Mouse (Mus musculus) hindbrain, embryonic 12.5 days (tissue): Measurements from ENCODE around the gene Hoxb5. TPM values are rescaled to one million over a fixed set of nuclear protein-coding genes. Genes with fewer than 3 reads are reported as not detected.
A peak's percentile ranks its signal among the peaks of the same experiment; 100 is the strongest.

ENCODE experiments used
- ATAC-seq: fragments of 200-750 bp; cut with Nextera tagmentation; 2 replicates; pipeline ENCODE4 v1.8.0; 2017; ENCODE audit warnings: moderate TSS enrichment; ENCODE audit not compliant: low FRiP score
- H3K27ac ChIP-seq: fragments of 300-500 bp; sonication (generic); 2 replicates; pipeline ENCODE4 v1.5.1; 2016; ENCODE audit warnings: mild to moderate bottlenecking
- H3K27me3 ChIP-seq: fragments of 300-500 bp; sonication (generic); 2 replicates; pipeline ENCODE4 v1.6.1; 2016; ENCODE audit warnings: mild to moderate bottlenecking
- H3K36me3 ChIP-seq: fragments of 300-500 bp; sonication (generic); 2 replicates; pipeline ENCODE4 v1.6.1; 2016; ENCODE audit warnings: mild to moderate bottlenecking
- H3K4me1 ChIP-seq: fragments of 300-500 bp; sonication (generic); 2 replicates; pipeline ENCODE4 v1.6.1; 2016
- H3K4me2 ChIP-seq: fragments of 300-500 bp; sonication (generic); replicated peaks from 2 replicates; pipeline ENCODE4 v1.6.1; 2016; ENCODE audit warnings: mild to moderate bottlenecking
- H3K4me3 ChIP-seq: fragments of 300-500 bp; sonication (generic); 2 replicates; pipeline ENCODE4 v1.5.1; 2016; ENCODE audit warnings: mild to moderate bottlenecking
- H3K9ac ChIP-seq: fragments of 300-500 bp; sonication (generic); 2 replicates; pipeline ENCODE4 v1.6.1; 2016; ENCODE audit warnings: mild to moderate bottlenecking, moderate library complexity
- H3K9me3 ChIP-seq: fragments of 300-500 bp; sonication (generic); replicated peaks from 2 replicates; pipeline ENCODE4 v1.6.1; 2016; ENCODE audit warnings: mild to moderate bottlenecking
- WGBS: fragments of 180-500 bp; shearing (Covaris S2); methylation state at CpG from one replicate; pipeline ENCODE4 v1.1.7; 2016; 5-methylcytosine and 5-hydroxymethylcytosine counted together
- polyA plus RNA-seq: library from polyadenylated mRNA; unstranded; fragments of >200 nt; fragmentation: Nextera tagmentation; extraction: Ambion mirVana; gene quantifications from 2 replicates; pipeline ENCODE4 v1.2.1, GENCODE M21; 2016

Hoxb5 gene
- polyA plus RNA-seq, 1 experiment from 2014 or later = 74.3 TPM

- ATAC-seq = peak; percentile 77
- Histone ChIP-seq H3K27me3 (peaks cover 98% of the 10 kb centered on the region), H3K4me1 (no peaks in the 10 kb centered on the region), H3K27ac (peak overlapping the region; percentile 88), H3K9ac (peak overlapping the region; percentile 49), H3K4me2 (peak overlapping the region; percentile 62), H3K36me3 (no peaks in the 10 kb centered on the region), H3K9me3 (no peaks in the 10 kb centered on the region), H3K4me3 (peak overlapping the region; percentile 35)
- WGBS = 2% methylated on average over 31 of the region's 31 CpGs
Measured at GRCm38 (mm10) chr11:96311520-96312417, 8.6 kb downstream of the Hoxb5 start.

DNA sequence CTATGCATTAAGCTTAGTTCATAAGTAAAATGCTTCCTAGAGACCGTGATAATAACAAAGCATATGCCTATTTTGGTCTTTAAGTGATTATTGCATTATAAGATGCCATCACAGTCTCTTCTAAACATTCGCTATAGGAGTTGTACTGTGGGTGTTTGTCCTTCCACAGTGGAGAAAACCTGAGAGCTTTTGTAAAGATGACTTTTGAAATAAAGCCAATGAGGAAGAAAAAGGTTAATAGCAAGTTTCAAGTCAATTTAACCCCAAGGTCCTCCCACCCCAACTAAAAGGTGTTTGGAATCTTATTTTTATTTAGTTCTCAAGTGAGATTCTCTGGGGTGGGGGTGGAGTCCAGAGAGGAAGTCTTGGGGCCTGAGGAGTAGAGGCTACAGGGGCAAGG, 10.0 kb downstream of the Hoxb5 start:
- peak overlapping the region; percentile 35; the same call in 1 of the 2 replicates for H3K4me3 ChIP-seq
- peaks cover 96% of the 10 kb centered on the region for H3K27me3 ChIP-seq
- 18% methylated on average over 2 of the region's 2 CpGs for WGBS
- H3K36me3 ChIP-seq = no peaks in the 10 kb centered on the region
- no peak for ATAC-seq
- peak overlapping the region; percentile 62 for H3K4me2 ChIP-seq
- peak overlapping the region; percentile 88 for H3K27ac ChIP-seq
- H3K9me3 ChIP-seq = no peaks in the 10 kb centered on the region
- H3K9ac ChIP-seq = peak overlapping the region; percentile 49; the same call in 1 of the 2 replicates
- H3K4me1 ChIP-seq = 0 out of 2 replicates have a peak, but pooled peaks cover under 1% of the 10 kb centered on the region

DNA sequence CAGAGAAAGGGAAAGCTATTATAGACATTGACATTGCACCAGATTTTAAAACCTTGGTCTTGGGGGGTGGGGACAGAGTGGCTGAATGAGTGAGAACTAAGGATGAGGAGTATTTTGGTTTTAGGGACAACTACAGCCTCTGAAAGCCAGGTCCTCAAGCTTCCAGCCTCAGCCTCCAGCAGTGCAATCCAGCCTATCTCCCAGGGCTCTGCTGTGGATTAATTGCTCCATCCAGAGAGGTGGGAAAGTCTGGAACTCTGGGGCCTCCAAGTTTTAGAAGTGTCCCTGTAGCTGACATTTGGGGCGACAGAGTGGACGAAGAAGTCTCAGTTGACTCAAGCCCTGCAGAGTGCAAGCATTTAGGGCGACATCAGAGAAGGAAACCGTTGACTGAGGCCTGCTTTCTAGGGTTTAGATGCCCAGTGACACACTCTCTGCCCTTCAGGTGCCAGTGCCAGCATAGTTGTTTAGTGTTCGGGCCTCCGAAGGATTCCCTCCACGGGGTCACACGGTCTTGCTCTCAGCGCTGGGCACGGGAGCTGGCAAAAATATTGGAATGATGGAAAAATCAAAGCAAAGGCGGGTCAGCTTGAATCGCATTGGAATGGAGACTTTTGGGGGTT, 10.8 kb downstream of the Hoxb5 start:
- Histone ChIP-seq H3K4me2 (peak overlapping the region; percentile 62), H3K36me3 (no peaks in the 10 kb centered on the region), H3K9me3 (no peaks in the 10 kb centered on the region), H3K27ac (peak overlapping the region; percentile 88), H3K4me3 (peak overlapping the region; percentile 35), H3K4me1 (0 out of 2 replicates have a peak, but pooled peaks cover 5% of the 10 kb centered on the region), H3K27me3 (peaks cover 94% of the 10 kb centered on the region), H3K9ac (peak overlapping the region; percentile 67)
- WGBS = 3% methylated on average over 12 of the region's 12 CpGs
- ATAC-seq = no peak

GRCm38 (mm10) chr11:96314671-96315343, 11.7 kb downstream of the Hoxb5 start:
- H3K27ac ChIP-seq = peak overlapping the region; percentile 88
- no peaks in the 10 kb centered on the region for H3K36me3 ChIP-seq
- under 1% methylated on average over 34 of the region's 34 CpGs for WGBS
- peak overlapping the region; percentile 67 for H3K9ac ChIP-seq
- H3K4me2 ChIP-seq = peak overlapping the region; percentile 62
- peaks cover 94% of the 10 kb centered on the region for H3K27me3 ChIP-seq
- H3K9me3 ChIP-seq = no peaks in the 10 kb centered on the region
- no peak for ATAC-seq
- H3K4me1 ChIP-seq = 0 out of 2 replicates have a peak, but pooled peaks cover 7% of the 10 kb centered on the region
- peak overlapping the region; percentile 35 for H3K4me3 ChIP-seq

- ATAC-seq = no peak
- H3K4me1 ChIP-seq = 0 out of 2 replicates have a peak, but pooled peaks cover 7% of the 10 kb centered on the region
- H3K9me3 ChIP-seq = no peaks in the 10 kb centered on the region
Measured at GRCm38 (mm10) chr11:96315344-96315681, 12.2 kb downstream of the Hoxb5 start.

GRCm38 (mm10) chr11:96316696-96317607, 13.8 kb downstream of the Hoxb5 start:
- H3K27me3 ChIP-seq = peaks cover 94% of the 10 kb centered on the region
- H3K9ac ChIP-seq = peak overlapping the region; percentile 54
- no peaks in the 10 kb centered on the region for H3K9me3 ChIP-seq
- H3K36me3 ChIP-seq = no peaks in the 10 kb centered on the region
- no peak for ATAC-seq
- H3K4me3 ChIP-seq = peak overlapping the region; percentile 42
- 0 out of 2 replicates have a peak, but pooled peaks cover 7% of the 10 kb centered on the region for H3K4me1 ChIP-seq
- peak overlapping the region; percentile 62 for H3K4me2 ChIP-seq
- WGBS = 4% methylated on average over 18 of the region's 18 CpGs
- H3K27ac ChIP-seq = peak overlapping the region; percentile 95

More at GRCm38 (mm10) chr11:96315344-96315681, 12.2 kb downstream of the Hoxb5 start:
- H3K36me3 ChIP-seq = no peaks in the 10 kb centered on the region
- peaks cover 94% of the 10 kb centered on the region for H3K27me3 ChIP-seq
- H3K27ac ChIP-seq = peak overlapping the region; percentile 88
- H3K4me2 ChIP-seq = peak overlapping the region; percentile 62
- 5% methylated on average over 5 of the region's 5 CpGs for WGBS
- peak overlapping the region; percentile 67 for H3K9ac ChIP-seq
- peak overlapping the region; percentile 35 for H3K4me3 ChIP-seq

GRCm38 (mm10) chr11:96317608-96318367, 14.7 kb downstream of the Hoxb5 start, which contains the start of gene Hoxb4:
TSS of gene Hoxb4 (plus strand) at chr11:96318267.
- under 1% methylated on average over 28 of the region's 28 CpGs for WGBS
- H3K27me3 ChIP-seq = peaks cover 94% of the 10 kb centered on the region
- H3K9ac ChIP-seq = peak within 1 kb of the TSS; percentile 81
- H3K27ac ChIP-seq = peak within 1 kb of the TSS; percentile 95
- no peaks in the 10 kb centered on the region for H3K9me3 ChIP-seq
- peak within 1 kb of the TSS; percentile 62 for H3K4me2 ChIP-seq
- H3K36me3 ChIP-seq = no peaks in the 10 kb centered on the region
- H3K4me3 ChIP-seq = peak within 1 kb of the TSS; percentile 42
- peak; percentile 51; the same call in 1 of the 2 replicates for ATAC-seq
- H3K4me1 ChIP-seq = 0 out of 2 replicates have a peak, but pooled peaks cover 7% of the 10 kb centered on the region

GRCm38 (mm10) chr11:96318368-96319070, 15.4 kb downstream of the Hoxb5 start:
- Histone ChIP-seq H3K9ac (peak overlapping the region; percentile 81), H3K9me3 (no peaks in the 10 kb centered on the region), H3K27me3 (peaks cover 94% of the 10 kb centered on the region), H3K4me3 (peak overlapping the region; percentile 42), H3K36me3 (no peaks in the 10 kb centered on the region), H3K4me2 (peak overlapping the region; percentile 62), H3K27ac (peak overlapping the region; percentile 95), H3K4me1 (0 out of 2 replicates have a peak, but pooled peaks cover 7% of the 10 kb centered on the region)
- peak; percentile 74 for ATAC-seq
- WGBS = under 1% methylated on average over 36 of the region's 45 CpGs

GRCm38 (mm10) chr11:96319071-96319902, 16.2 kb downstream of the Hoxb5 start:
- Histone ChIP-seq H3K4me1 (0 out of 2 replicates have a peak, but pooled peaks cover 7% of the 10 kb centered on the region), H3K9me3 (no peaks in the 10 kb centered on the region), H3K27me3 (peaks cover 94% of the 10 kb centered on the region), H3K4me3 (peak overlapping the region; percentile 42), H3K36me3 (no peaks in the 10 kb centered on the region), H3K9ac (peak overlapping the region; percentile 81), H3K4me2 (peak overlapping the region; percentile 62), H3K27ac (peak overlapping the region; percentile 95)
- 0% methylated on average over 23 of the region's 34 CpGs for WGBS
- ATAC-seq = peak; percentile 60; the same call in 1 of the 2 replicates
